Mouse (Mus musculus) forebrain, embryonic 10.5 days (tissue): ENCODE results near the gene Rims1. TPM values are rescaled to one million over a fixed set of nuclear protein-coding genes. Genes with fewer than 3 reads are reported as not detected.
A peak's percentile ranks its signal among the peaks of the same experiment; 100 is the strongest.

Source experiments
- DNase-seq: peaks from one replicate; pipeline ENCODE4 v3.0.0-alpha.2; 2017; ENCODE audit warnings: low spot score; ENCODE audit errors: extremely low spot score
- H3K27ac ChIP-seq: fragments of 300-500 bp; sonication (generic); 2 replicates; pipeline ENCODE4 v1.5.1; 2016; ENCODE audit warnings: mild to moderate bottlenecking
- H3K27me3 ChIP-seq: fragments of 300-500 bp; sonication (generic); 2 replicates; pipeline ENCODE4 v1.6.1; 2016; ENCODE audit warnings: mild to moderate bottlenecking; ENCODE audit not compliant: poor library complexity, severe bottlenecking
- H3K36me3 ChIP-seq: fragments of 300-500 bp; sonication (generic); replicated peaks from 2 replicates; pipeline ENCODE4 v1.6.1; 2016; ENCODE audit warnings: mild to moderate bottlenecking, moderate library complexity
- H3K4me1 ChIP-seq: fragments of 300-500 bp; sonication (generic); 2 replicates; pipeline ENCODE4 v1.6.1; 2016
- H3K4me3 ChIP-seq: fragments of 300-500 bp; sonication (generic); 2 replicates; pipeline ENCODE4 v1.5.1; 2016; ENCODE audit warnings: mild to moderate bottlenecking, moderate library complexity
- H3K9me3 ChIP-seq: fragments of 300-500 bp; sonication (generic); 2 replicates; pipeline ENCODE4 v1.6.1; 2016; ENCODE audit warnings: mild to moderate bottlenecking, moderate library complexity
- WGBS: fragments of 180-500 bp; shearing (Covaris S2); methylation state at CpG from one replicate; pipeline ENCODE4 v1.1.7; 2016; 5-methylcytosine and 5-hydroxymethylcytosine counted together
- polyA plus RNA-seq: library from polyadenylated mRNA; unstranded; fragments of >200 nt; fragmentation: Nextera tagmentation; extraction: Ambion mirVana; gene quantifications from 2 replicates; pipeline ENCODE4 v1.2.1, GENCODE M21; 2016

Rims1 gene
- polyA plus RNA-seq, 1 experiment from 2014 or later: 1.1 TPM

DNA sequence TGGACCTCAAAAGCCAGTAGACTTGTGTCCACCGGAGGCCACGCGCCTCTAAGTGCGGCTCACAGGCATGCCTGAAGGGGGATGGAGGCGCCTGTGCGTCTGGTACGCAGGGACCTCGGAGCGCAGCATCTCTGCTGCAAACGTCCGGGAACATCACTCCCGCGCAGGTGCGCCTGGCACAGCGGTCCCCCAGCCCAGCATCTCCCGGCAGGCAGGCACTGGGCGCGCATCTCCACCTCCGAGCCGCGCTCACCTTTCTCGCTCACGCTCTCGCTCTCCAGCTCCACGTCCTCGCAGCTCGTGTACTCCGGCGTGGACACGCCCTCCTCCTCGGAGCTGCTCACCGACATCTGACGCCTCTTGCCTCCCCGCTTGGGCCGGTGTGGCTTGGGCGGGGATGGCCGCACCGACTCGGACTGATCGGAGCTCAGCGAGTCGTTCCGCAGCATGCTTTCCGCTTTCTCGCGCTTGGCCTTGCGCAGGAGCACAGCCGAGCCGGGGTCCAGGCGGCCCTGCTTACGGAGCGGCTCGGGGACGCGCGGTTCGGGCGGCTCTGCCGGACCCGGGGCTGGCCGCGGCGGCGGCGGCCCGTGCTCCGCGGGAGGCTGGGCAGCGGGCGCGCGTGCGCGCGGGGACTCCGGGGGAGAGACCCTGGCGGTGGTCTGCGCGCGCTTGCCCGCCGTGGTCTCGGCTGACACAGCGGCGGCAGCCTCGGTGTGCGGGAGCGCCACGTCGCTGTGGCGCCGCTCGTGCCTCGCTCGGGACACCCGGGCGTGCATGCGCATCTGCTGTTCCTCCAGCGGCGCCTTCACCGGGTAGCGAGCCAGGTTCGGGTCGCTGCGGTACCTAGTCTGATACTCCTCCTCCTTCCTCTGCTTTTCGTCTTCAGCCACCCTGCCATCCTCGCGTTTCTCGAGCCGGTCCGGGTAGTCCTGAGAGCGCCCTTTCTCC is 272.4 kb downstream of the Rims1 start:
- no peaks in the 10 kb centered on the region for H3K36me3 ChIP-seq
- peak overlapping the region; percentile 82 for H3K27ac ChIP-seq
- WGBS: under 1% methylated on average over 112 of the region's 112 CpGs
- peaks cover 59% of the 10 kb centered on the region for H3K27me3 ChIP-seq
- no peaks in the 10 kb centered on the region for H3K9me3 ChIP-seq
- peak overlapping the region; percentile 66 for H3K4me3 ChIP-seq
- H3K4me1 ChIP-seq: peaks cover 7% of the 10 kb centered on the region
- DNase-seq: peak; percentile 67

- H3K4me1 ChIP-seq: no peaks in the 10 kb centered on the region
- DNase-seq: no peak
- H3K27ac ChIP-seq: no peak overlapping the region
- H3K27me3 ChIP-seq: no peaks in the 10 kb centered on the region
- WGBS: 95% methylated on average over 4 of the region's 4 CpGs
- no peaks in the 10 kb centered on the region for H3K36me3 ChIP-seq
- no peak overlapping the region for H3K4me3 ChIP-seq
- no peaks in the 10 kb centered on the region for H3K9me3 ChIP-seq
Measured at GRCm38 (mm10) chr1:22515103-22515502, 290.7 kb downstream of the Rims1 start.

DNA sequence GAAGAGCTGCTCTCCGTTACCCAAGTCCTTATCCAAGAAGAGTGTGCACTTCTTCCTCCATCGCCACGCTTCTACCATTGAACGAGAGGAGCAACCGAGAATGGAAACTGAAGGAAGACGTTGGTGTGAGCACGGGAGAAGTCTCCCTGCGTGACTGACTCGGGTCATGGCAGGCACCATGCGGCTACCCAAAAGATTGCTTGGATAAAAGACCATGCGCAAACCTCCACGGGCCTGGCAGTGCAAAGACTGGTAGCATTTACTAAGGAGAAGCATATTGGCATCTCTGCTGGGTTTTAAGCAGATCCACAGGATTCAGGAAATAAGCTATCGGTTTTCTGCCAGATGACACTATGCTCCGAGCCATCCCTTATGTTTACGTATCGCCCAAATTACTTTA is 293.4 kb downstream of the Rims1 start:
- Histone ChIP-seq H3K27me3 (no peaks in the 10 kb centered on the region), H3K4me1 (peaks cover 16% of the 10 kb centered on the region), H3K36me3 (no peaks in the 10 kb centered on the region), H3K4me3 (no peak overlapping the region), H3K27ac (no peak overlapping the region), H3K9me3 (no peaks in the 10 kb centered on the region)
- no peak for DNase-seq
- WGBS: 90% methylated on average over 16 of the region's 16 CpGs

GRCm38 (mm10) chr1:22511614-22512013 is 294.2 kb downstream of the Rims1 start:
- WGBS: 93% methylated on average over 9 of the region's 9 CpGs
- Histone ChIP-seq H3K4me3 (no peak overlapping the region), H3K9me3 (no peaks in the 10 kb centered on the region), H3K27ac (no peak overlapping the region), H3K36me3 (no peaks in the 10 kb centered on the region), H3K27me3 (no peaks in the 10 kb centered on the region), H3K4me1 (peaks cover 16% of the 10 kb centered on the region)
- no peak for DNase-seq

DNA sequence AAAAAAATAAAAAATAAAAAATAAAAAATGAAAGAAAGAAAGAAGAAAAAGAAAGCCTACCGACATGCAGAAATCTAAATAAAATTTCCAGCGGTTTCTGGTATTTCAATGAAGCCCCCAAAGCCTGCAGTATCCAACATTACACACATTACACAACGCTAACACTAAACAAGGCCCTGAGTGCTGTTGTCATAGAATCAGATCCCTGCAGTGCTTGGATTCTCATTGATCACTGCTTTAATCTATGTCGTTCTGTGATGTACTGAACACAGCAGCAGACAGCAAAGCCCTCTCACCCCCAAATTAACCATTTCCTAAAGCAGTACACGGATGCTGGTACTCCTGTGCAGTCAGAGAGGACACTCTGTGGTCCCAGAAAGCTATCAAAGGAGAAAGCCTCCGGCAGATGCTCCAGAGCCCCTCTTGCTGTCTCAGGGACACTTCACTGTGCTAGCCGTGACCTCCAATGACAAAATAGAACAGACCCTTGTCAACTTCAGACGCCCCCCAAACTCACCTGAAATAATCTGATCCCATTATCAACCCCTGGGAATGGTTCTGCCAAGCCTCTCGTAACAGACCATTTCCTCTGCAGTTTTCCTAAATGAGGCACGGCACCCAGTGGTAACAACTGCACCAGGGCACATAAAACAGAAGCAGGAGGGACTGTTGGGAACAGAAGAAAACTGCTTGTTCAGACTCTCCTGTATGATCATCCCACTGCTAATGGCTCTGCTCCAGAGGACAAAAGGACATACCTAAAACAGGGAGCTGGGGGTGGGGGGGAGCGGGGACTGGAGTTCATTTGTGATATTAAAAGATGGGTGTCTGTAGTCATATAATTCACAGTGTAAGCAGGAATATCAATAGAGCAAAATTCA is 296.8 kb downstream of the Rims1 start:
- Histone ChIP-seq H3K4me3 (no peak overlapping the region), H3K27me3 (no peaks in the 10 kb centered on the region), H3K27ac (no peak overlapping the region), H3K9me3 (no peaks in the 10 kb centered on the region), H3K4me1 (peaks cover 16% of the 10 kb centered on the region), H3K36me3 (no peaks in the 10 kb centered on the region)
- 70% methylated on average over 11 of the region's 11 CpGs for WGBS
- DNase-seq: no peak

GRCm38 (mm10) chr1:22487270-22487864 is 318.4 kb downstream of the Rims1 start:
- no peak overlapping the region for H3K4me3 ChIP-seq
- WGBS: 49% methylated on average over 7 of the region's 7 CpGs
- H3K4me1 ChIP-seq: no peaks in the 10 kb centered on the region
- DNase-seq: no peak
- no peaks in the 10 kb centered on the region for H3K27me3 ChIP-seq
- no peak overlapping the region for H3K27ac ChIP-seq
- no peaks in the 10 kb centered on the region for H3K9me3 ChIP-seq
- no peaks in the 10 kb centered on the region for H3K36me3 ChIP-seq

GRCm38 (mm10) chr1:22476220-22476619 is 329.6 kb downstream of the Rims1 start:
- H3K27me3 ChIP-seq: no peaks in the 10 kb centered on the region
- no peaks in the 10 kb centered on the region for H3K36me3 ChIP-seq
- WGBS: 81% methylated on average over 2 of the region's 2 CpGs
- no peak for DNase-seq
- no peaks in the 10 kb centered on the region for H3K4me1 ChIP-seq
- no peak overlapping the region for H3K27ac ChIP-seq
- H3K4me3 ChIP-seq: no peak overlapping the region
- no peaks in the 10 kb centered on the region for H3K9me3 ChIP-seq

DNA sequence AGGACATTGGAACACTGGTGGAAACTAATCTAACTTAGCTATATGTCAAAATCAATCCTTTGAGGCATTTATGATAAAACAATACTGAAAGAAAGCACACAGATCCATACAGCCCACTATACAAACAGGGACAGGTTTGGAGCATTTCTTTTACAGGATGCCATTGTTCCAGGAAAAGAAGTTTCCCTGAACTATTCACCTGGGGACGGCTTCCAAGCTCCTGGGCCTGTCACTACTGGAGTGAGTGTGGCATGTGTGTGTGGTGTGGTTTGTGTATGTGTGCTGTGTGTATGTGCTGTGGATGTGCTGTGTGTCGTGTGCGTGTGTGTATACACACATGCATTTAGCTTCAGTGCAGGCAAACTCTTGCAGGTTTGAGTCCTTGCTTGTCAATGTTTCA is 338.8 kb downstream of the Rims1 start:
- 87% methylated on average over 3 of the region's 3 CpGs for WGBS
- no peak overlapping the region for H3K27ac ChIP-seq
- no peak for DNase-seq
- H3K4me1 ChIP-seq: no peaks in the 10 kb centered on the region
- no peak overlapping the region for H3K4me3 ChIP-seq
- no peaks in the 10 kb centered on the region for H3K36me3 ChIP-seq
- no peaks in the 10 kb centered on the region for H3K27me3 ChIP-seq
- no peaks in the 10 kb centered on the region for H3K9me3 ChIP-seq

DNA sequence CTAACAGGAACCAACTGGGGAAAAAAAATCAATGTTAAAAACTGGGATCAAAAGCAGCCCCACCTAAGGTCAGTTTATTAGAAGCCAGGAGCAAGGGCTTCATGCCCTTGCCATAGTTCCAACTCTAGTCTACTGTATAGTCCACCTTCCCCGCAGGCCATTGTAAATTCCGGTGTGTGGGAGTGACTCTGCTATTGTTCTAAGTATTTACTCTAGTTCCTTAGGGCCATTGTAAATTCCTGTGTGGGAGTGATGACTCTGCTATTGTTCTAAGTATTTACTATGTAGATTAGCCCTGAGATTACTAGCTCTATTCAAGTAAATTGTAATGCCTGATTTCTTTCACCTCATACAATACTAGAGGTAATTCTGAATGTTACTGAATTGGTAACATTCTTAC is 339.2 kb downstream of the Rims1 start:
- DNase-seq: no peak
- no peaks in the 10 kb centered on the region for H3K36me3 ChIP-seq
- no peaks in the 10 kb centered on the region for H3K9me3 ChIP-seq
- H3K4me3 ChIP-seq: no peak overlapping the region
- H3K4me1 ChIP-seq: no peaks in the 10 kb centered on the region
- 33% methylated on average over 2 of the region's 2 CpGs for WGBS
- H3K27me3 ChIP-seq: no peaks in the 10 kb centered on the region
- no peak overlapping the region for H3K27ac ChIP-seq

DNA sequence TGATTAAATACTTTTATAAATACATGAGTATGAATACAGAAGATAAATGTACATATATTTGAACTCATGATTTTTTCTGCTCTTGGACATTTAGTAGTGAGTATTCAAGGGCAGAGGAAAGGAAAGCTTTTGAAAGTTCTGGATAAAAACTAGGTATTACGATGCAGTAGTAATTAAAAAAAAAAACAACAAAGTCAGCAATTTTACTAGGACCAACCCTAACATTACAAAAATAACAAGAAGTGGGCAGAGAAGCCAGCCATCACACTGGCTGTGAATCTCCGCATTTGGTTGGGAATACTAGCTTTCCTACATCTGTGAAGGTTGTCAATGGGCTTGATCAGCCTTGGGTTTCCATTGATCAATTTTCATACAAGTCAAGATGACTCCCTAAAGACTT is 381.8 kb downstream of the Rims1 start:
- no peaks in the 10 kb centered on the region for H3K9me3 ChIP-seq
- DNase-seq: no peak
- H3K27ac ChIP-seq: no peak overlapping the region
- 94% methylated on average over 2 of the region's 2 CpGs for WGBS
- no peaks in the 10 kb centered on the region for H3K36me3 ChIP-seq
- no peak overlapping the region for H3K4me3 ChIP-seq
- no peaks in the 10 kb centered on the region for H3K27me3 ChIP-seq
- no peaks in the 10 kb centered on the region for H3K4me1 ChIP-seq

DNA sequence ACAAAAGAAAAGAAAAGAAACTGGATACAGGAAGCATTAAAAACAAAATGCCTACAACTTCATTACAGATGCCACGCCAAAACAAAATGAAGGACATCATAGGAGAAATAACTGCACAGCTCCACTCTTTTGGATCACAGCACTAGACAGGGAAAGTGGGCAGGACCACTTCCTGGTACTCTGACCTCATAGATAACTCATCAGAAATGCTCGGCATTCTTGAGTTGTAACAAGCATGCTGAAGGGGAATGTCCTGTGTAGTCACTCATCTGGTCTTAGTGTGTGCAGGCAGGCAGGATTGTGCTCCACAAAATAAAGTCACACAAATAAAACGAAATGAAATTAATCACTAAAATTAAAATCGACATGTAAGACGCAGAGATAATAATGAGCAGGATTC is 383.7 kb downstream of the Rims1 start:
- Histone ChIP-seq H3K4me1 (no peaks in the 10 kb centered on the region), H3K27ac (no peak overlapping the region), H3K4me3 (no peak overlapping the region), H3K27me3 (no peaks in the 10 kb centered on the region), H3K36me3 (no peaks in the 10 kb centered on the region), H3K9me3 (no peaks in the 10 kb centered on the region)
- 82% methylated on average over 5 of the region's 5 CpGs for WGBS
- no peak for DNase-seq

DNA sequence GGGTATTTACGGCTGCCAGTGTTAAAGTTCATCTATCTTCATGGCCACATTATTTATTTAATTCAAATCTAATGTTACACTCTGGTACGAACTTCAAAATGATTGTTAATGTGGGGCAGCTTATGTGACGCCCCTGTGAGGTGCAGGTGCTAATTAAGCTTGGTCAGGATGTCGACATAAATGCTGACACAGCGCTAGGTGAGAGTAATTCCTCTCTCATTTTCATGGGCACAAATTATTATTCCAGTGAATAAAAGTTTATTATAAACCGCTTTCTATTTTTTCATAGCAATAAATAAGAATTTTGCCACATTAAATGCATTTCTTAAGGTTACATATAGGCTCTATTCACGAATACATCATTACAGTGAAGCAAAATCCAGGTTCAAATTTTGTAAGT is 395.6 kb downstream of the Rims1 start:
- WGBS: 88% methylated on average over 7 of the region's 7 CpGs
- no peaks in the 10 kb centered on the region for H3K9me3 ChIP-seq
- H3K27ac ChIP-seq: no peak overlapping the region
- H3K4me3 ChIP-seq: no peak overlapping the region
- no peaks in the 10 kb centered on the region for H3K36me3 ChIP-seq
- no peak for DNase-seq
- no peaks in the 10 kb centered on the region for H3K27me3 ChIP-seq
- H3K4me1 ChIP-seq: no peaks in the 10 kb centered on the region
